Mouse (Mus musculus): ENCODE data around the gene Ppp2r5e. TPM values are rescaled to one million over a fixed set of nuclear protein-coding genes. Genes with fewer than 3 reads are reported as not detected.
A peak's percentile ranks its signal among the peaks of the same experiment; 100 is the strongest.
"Not testable (repeated sequence)": the region's sequence is repeated elsewhere in the genome, so short reads cannot be mapped to it uniquely, and the experiment has no call there.

Ppp2r5e gene
- polyA plus RNA-seq, 1 experiment from 2014 or later, result 9.9 TPM

DNA sequence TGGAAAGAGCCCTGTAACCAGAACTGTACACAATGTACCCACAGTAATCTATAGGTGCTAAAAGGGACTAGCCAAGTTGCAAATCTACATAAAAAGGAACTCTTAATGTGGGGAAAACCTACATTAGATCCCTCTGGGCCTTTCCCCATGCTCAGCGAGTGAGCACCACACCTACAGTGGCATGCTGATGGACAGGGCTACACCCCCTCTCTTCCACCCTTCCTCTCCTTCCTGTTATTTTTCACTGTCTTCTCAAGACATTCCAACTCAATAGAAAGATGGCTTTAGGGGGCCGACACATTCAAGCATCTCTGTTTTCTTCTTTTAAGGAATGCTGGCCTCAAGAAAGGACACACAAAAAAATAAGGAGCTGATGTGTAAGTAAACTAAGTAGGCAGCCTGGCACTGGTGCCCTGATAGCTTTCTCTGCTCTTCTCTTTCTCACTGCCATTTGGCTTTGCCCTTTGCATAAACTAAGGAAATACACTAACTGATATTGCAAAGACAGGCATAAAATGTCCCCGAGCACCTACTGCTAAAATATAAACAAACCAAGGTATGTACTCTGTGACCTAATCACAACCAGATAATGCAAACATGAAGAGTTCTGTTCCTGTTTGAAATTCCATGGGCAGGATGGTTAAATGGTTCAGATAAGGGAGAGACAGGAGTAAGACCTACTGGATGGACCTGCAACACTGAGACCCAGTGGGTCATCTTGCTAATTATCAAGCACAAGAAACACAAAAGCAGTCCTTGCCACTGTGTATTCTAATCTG lies 103.3 kb downstream of the Ppp2r5e start:
- Histone ChIP-seq H3K4me2 (ENCODE audit: low read depth, low read length) (no peak overlapping the region), H3K36me3 (ENCODE audit: control insufficient read depth, insufficient read depth, low read length) (no peaks in the 10 kb centered on the region), H3K4me3 (ENCODE audit: low read length) (no peak overlapping the region), H3K9ac (ENCODE audit: low read length) (no peak overlapping the region), H3K27ac (ENCODE audit: low read length) (no peak overlapping the region), H3K4me1 (replicated peaks; ENCODE audit: control insufficient read depth, insufficient read depth, low read length) (peaks cover under 1% of the 10 kb centered on the region; the same call in 1 of the 2 replicates), H3K27me3 (ENCODE audit: control insufficient read depth, insufficient read depth, low read depth, low read length) (no peaks in the 10 kb centered on the region), H3K9me3 (ENCODE audit: control insufficient read depth, low read length) (no peaks in the 10 kb centered on the region)
- ATAC-seq (ENCODE audit: low read depth), result no peak
- WGBS, result 54% methylated on average over 3 of the region's 3 CpGs

DNA sequence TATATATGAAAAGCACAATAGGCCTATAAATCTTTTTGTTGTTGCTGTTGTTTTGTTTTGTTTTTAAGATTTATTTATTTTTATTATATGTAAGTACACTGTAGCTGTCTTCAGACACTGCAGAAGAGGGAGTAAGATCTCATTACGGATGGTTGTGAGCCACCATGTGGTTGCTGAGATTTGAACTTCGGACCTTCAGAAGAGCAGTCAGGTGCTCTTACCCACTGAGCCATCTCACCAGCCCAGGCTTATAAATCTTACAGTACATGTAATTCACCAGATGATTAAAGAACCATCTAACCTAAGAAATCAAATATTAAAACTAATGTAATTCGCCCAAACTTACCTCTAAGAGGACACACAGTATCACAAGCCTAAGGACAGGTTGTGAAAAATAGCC lies 103.9 kb downstream of the Ppp2r5e start:
- H3K4me1 ChIP-seq (replicated peaks; ENCODE audit: control insufficient read depth, insufficient read depth, low read length); H3K27ac ChIP-seq (ENCODE audit: low read length); H3K4me2 ChIP-seq (ENCODE audit: low read depth, low read length); H3K9me3 ChIP-seq (ENCODE audit: control insufficient read depth, low read length); ATAC-seq (ENCODE audit: low read depth); H3K4me3 ChIP-seq (ENCODE audit: low read length); H3K36me3 ChIP-seq (ENCODE audit: control insufficient read depth, insufficient read depth, low read length); H3K9ac ChIP-seq (ENCODE audit: low read length); H3K27me3 ChIP-seq (ENCODE audit: control insufficient read depth, insufficient read depth, low read depth, low read length): not testable (repeated sequence)
- WGBS, result 89% methylated on average over 3 of the region's 3 CpGs

DNA sequence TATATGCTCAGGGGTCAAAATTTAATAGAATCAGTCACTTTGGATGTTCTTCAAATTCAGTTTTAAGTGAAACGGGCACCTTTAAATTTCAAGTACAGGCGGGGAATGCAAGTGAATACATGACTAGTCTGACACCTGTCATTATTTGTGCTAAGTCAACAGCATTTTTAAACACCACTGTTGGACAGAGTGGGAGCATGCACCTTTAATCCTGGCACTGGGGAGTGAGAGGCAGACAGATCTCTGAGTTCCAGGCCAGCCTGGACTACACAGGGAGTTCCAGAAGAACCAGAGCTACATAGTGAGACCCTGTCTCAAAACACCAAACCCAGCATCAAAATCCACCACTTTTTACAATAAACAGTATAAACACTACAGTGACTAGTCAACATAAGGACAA lies 108.5 kb downstream of the Ppp2r5e start:
- Histone ChIP-seq H3K4me2 (ENCODE audit: low read depth, low read length) (no peak overlapping the region), H3K27ac (ENCODE audit: low read length) (no peak overlapping the region; the same call in 1 of the 2 replicates), H3K36me3 (ENCODE audit: control insufficient read depth, insufficient read depth, low read length) (no peaks in the 10 kb centered on the region), H3K9ac (ENCODE audit: low read length) (no peak overlapping the region), H3K4me3 (ENCODE audit: low read length) (no peak overlapping the region), H3K4me1 (replicated peaks; ENCODE audit: control insufficient read depth, insufficient read depth, low read length) (peaks cover 6% of the 10 kb centered on the region; the same call in 1 of the 2 replicates), H3K9me3 (ENCODE audit: control insufficient read depth, low read length) (no peaks in the 10 kb centered on the region), H3K27me3 (ENCODE audit: control insufficient read depth, insufficient read depth, low read depth, low read length) (no peaks in the 10 kb centered on the region)
- no peak for ATAC-seq (ENCODE audit: low read depth)
- WGBS, result 60% methylated on average over 2 of the region's 2 CpGs

DNA sequence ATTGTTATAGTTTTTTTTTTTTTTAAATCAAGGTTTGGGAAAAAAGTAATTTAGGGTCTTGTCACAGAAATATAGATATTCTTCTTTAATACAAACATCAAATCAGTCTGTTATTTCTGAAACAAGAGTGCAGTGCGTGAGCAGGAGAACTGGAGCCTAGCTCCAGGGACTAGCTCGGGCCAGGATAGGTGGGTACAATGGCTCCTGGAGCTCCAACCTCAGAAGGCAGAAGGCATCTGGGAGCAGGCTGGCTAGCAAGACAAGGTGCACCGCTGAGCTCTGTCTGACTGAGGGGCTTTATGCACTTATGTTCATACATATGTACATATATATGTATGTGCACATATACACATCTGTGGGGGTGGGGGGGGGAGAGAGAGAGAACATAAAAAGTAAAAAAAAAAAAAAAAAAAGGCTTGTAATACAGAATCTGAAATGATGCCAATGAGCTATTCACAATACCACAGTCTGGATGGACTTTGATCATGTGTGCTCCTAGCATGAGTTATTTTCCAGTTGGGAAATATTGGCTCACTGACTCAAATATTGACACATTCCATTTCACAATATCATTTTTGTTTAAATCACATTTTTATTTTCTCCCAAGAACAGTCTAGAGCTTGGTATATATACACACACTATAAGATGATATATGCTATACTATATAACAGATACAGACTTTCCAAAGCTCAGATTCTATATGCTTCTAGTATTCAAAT lies 109.3 kb downstream of the Ppp2r5e start:
- Histone ChIP-seq H3K27me3 (ENCODE audit: control insufficient read depth, insufficient read depth, low read depth, low read length) (no peaks in the 10 kb centered on the region), H3K9me3 (ENCODE audit: control insufficient read depth, low read length) (no peaks in the 10 kb centered on the region), H3K9ac (ENCODE audit: low read length) (no peak overlapping the region), H3K27ac (ENCODE audit: low read length) (no peak overlapping the region), H3K4me3 (ENCODE audit: low read length) (no peak overlapping the region), H3K36me3 (ENCODE audit: control insufficient read depth, insufficient read depth, low read length) (no peaks in the 10 kb centered on the region), H3K4me1 (replicated peaks; ENCODE audit: control insufficient read depth, insufficient read depth, low read length) (peaks cover 6% of the 10 kb centered on the region; the same call in 1 of the 2 replicates), H3K4me2 (ENCODE audit: low read depth, low read length) (no peak overlapping the region)
- 88% methylated on average over 3 of the region's 3 CpGs for WGBS
- ATAC-seq (ENCODE audit: low read depth), result no peak

DNA sequence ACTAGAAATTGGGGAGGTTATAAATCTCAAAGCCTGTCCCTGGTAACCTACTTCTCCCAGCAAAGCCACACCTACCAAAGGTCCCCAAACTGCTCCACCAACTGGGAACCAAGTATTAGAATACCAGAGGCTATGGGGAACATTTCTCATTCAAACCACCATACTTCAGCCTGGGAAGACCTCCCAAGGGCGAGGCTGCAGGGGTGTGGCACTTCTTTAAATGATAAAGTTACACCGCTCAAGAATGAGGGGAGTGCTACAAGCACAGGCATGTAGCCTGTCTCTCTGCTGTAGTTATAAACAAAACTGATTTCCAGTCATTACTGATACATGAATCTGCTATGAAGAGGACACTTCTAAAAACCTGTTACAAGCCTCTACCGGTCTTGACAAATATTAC lies 113.3 kb downstream of the Ppp2r5e start:
- Histone ChIP-seq H3K27me3 (ENCODE audit: control insufficient read depth, insufficient read depth, low read depth, low read length) (no peaks in the 10 kb centered on the region), H3K4me3 (ENCODE audit: low read length) (no peak overlapping the region), H3K9me3 (ENCODE audit: control insufficient read depth, low read length) (no peaks in the 10 kb centered on the region), H3K4me1 (replicated peaks; ENCODE audit: control insufficient read depth, insufficient read depth, low read length) (peaks cover 9% of the 10 kb centered on the region; the same call in 1 of the 2 replicates), H3K27ac (ENCODE audit: low read length) (no peak overlapping the region), H3K9ac (ENCODE audit: low read length) (no peak overlapping the region), H3K36me3 (ENCODE audit: control insufficient read depth, insufficient read depth, low read length) (no peaks in the 10 kb centered on the region), H3K4me2 (ENCODE audit: low read depth, low read length) (no peak overlapping the region)
- no peak for ATAC-seq (ENCODE audit: low read depth)
- WGBS, result 84% methylated on average over 3 of the region's 3 CpGs

DNA sequence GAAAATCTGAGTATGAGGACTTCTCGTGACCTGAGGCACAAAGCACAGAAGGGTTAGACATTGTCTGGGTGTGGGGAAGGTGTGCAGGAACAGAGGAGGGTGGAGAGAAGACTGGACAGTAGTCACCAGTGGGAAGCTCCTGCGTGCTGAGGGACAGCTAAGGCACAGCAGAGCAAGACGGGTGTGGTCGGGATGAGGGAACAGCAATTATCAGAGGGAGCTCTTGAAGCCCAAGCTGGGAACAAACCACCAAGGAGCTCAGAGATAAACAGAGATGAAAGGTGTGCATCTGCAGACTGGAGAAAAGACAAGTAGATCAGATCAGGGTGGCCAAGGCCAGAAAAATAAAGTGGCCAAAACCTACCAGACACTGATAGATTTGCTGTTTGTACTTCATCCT lies 114.0 kb downstream of the Ppp2r5e start:
- peaks cover 3% of the 10 kb centered on the region; the same call in 1 of the 2 replicates for H3K4me1 ChIP-seq (replicated peaks; ENCODE audit: control insufficient read depth, insufficient read depth, low read length)
- WGBS, result 88% methylated on average over 4 of the region's 4 CpGs
- no peaks in the 10 kb centered on the region for H3K36me3 ChIP-seq (ENCODE audit: control insufficient read depth, insufficient read depth, low read length)
- H3K27ac ChIP-seq (ENCODE audit: low read length), result no peak overlapping the region
- no peak for ATAC-seq (ENCODE audit: low read depth)
- H3K4me2 ChIP-seq (ENCODE audit: low read depth, low read length), result no peak overlapping the region
- H3K9me3 ChIP-seq (ENCODE audit: control insufficient read depth, low read length), result no peaks in the 10 kb centered on the region
- H3K9ac ChIP-seq (ENCODE audit: low read length), result no peak overlapping the region
- no peak overlapping the region for H3K4me3 ChIP-seq (ENCODE audit: low read length)
- H3K27me3 ChIP-seq (ENCODE audit: control insufficient read depth, insufficient read depth, low read depth, low read length), result no peaks in the 10 kb centered on the region

DNA sequence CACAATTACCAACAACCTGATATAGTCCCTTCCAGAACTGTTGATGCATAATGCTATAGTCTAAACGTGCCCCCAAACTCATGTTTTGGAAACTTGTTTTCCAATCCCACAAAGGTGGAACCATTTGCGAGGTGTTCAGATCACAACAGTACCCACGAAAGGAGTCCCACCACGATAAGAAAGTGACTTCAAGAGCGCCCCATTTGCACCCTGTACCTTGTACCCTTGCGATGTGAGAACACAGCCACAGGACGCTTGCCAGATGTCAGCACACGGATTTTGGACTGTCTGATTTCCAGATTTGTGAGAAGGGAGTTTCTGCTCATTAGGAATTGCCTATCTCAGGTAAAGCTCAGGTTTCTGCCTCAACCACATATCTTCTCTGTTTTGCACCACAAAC lies 116.0 kb downstream of the Ppp2r5e start:
- no peaks in the 10 kb centered on the region for H3K27me3 ChIP-seq (ENCODE audit: control insufficient read depth, insufficient read depth, low read depth, low read length)
- 85% methylated on average over 8 of the region's 8 CpGs for WGBS
- no peaks in the 10 kb centered on the region for H3K36me3 ChIP-seq (ENCODE audit: control insufficient read depth, insufficient read depth, low read length)
- H3K9ac ChIP-seq (ENCODE audit: low read length), result no peak overlapping the region
- H3K4me2 ChIP-seq (ENCODE audit: low read depth, low read length), result no peak overlapping the region
- H3K27ac ChIP-seq (ENCODE audit: low read length), result no peak overlapping the region
- H3K4me3 ChIP-seq (ENCODE audit: low read length), result no peak overlapping the region
- H3K9me3 ChIP-seq (ENCODE audit: control insufficient read depth, low read length), result no peaks in the 10 kb centered on the region
- peaks cover 3% of the 10 kb centered on the region; the same call in 1 of the 2 replicates for H3K4me1 ChIP-seq (replicated peaks; ENCODE audit: control insufficient read depth, insufficient read depth, low read length)
- no peak for ATAC-seq (ENCODE audit: low read depth)

DNA sequence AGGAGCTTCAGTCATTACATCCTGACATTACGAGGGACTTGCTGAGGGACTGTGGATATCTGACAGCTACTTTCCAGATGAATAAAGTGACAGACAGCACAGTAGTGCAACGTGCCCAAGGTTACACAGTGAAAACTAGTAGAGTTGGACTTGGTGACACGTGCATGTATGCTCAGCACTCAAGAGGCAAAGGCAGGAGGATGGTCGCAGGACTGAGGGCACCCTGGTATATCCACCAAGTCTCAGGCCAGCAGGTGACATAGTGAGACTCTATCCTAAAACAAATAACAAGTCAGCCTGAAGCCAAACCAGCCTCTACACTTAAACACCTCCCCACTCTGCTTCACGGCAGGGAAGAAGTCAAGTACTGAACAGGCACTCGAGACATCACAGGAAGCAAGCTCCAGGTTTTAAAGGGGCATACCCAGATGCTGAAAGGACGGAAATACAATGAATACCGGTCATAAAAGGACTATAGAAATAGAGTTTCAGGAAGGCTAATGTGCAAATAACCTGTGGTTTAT lies 116.6 kb downstream of the Ppp2r5e start:
- WGBS, result 50% methylated on average over 8 of the region's 8 CpGs
- Histone ChIP-seq H3K4me3 (ENCODE audit: low read length) (no peak overlapping the region), H3K9ac (ENCODE audit: low read length) (no peak overlapping the region), H3K27me3 (ENCODE audit: control insufficient read depth, insufficient read depth, low read depth, low read length) (no peaks in the 10 kb centered on the region), H3K4me2 (ENCODE audit: low read depth, low read length) (no peak overlapping the region), H3K9me3 (ENCODE audit: control insufficient read depth, low read length) (no peaks in the 10 kb centered on the region), H3K27ac (ENCODE audit: low read length) (no peak overlapping the region), H3K4me1 (replicated peaks; ENCODE audit: control insufficient read depth, insufficient read depth, low read length) (peaks cover 3% of the 10 kb centered on the region; the same call in 1 of the 2 replicates), H3K36me3 (ENCODE audit: control insufficient read depth, insufficient read depth, low read length) (no peaks in the 10 kb centered on the region)
- ATAC-seq (ENCODE audit: low read depth), result peak; percentile 77

DNA sequence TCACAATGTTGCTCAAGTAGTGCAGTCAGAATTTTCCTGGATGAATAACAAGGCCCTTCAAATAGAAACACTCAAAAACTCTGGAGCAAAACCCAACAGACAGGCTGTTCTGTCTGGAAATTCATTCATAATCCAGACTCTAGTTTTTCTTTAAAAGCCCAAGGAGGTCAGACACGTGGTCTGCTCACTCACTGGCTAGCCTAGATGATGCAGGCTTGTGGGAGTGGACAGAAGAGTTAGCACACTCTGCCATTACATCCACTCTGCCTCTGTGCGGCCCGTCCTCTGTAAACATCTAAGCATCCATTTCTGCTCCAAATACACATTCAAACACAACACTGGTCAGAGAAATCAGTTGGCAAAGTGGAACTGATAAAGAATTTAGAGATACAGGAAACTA lies 117.4 kb downstream of the Ppp2r5e start:
- H3K27me3 ChIP-seq (ENCODE audit: control insufficient read depth, insufficient read depth, low read depth, low read length), result no peaks in the 10 kb centered on the region
- no peaks in the 10 kb centered on the region for H3K9me3 ChIP-seq (ENCODE audit: control insufficient read depth, low read length)
- H3K9ac ChIP-seq (ENCODE audit: low read length), result no peak overlapping the region
- 73% methylated on average over 3 of the region's 3 CpGs for WGBS
- H3K27ac ChIP-seq (ENCODE audit: low read length), result no peak overlapping the region; the same call in 1 of the 2 replicates
- no peak for ATAC-seq (ENCODE audit: low read depth)
- H3K4me3 ChIP-seq (ENCODE audit: low read length), result no peak overlapping the region
- no peak overlapping the region for H3K4me2 ChIP-seq (ENCODE audit: low read depth, low read length)
- peaks cover 3% of the 10 kb centered on the region; the same call in 1 of the 2 replicates for H3K4me1 ChIP-seq (replicated peaks; ENCODE audit: control insufficient read depth, insufficient read depth, low read length)
- no peaks in the 10 kb centered on the region for H3K36me3 ChIP-seq (ENCODE audit: control insufficient read depth, insufficient read depth, low read length)

All from lung, embryonic 16.5 days (tissue).